Mouse (Mus musculus): ENCODE results near the gene Mpp2. TPM values are rescaled to one million over a fixed set of nuclear protein-coding genes. Genes with fewer than 3 reads are reported as not detected.

Gene Mpp2
- polyA plus RNA-seq, 1 experiment from 2014 or later, result 24.1 TPM

DNA sequence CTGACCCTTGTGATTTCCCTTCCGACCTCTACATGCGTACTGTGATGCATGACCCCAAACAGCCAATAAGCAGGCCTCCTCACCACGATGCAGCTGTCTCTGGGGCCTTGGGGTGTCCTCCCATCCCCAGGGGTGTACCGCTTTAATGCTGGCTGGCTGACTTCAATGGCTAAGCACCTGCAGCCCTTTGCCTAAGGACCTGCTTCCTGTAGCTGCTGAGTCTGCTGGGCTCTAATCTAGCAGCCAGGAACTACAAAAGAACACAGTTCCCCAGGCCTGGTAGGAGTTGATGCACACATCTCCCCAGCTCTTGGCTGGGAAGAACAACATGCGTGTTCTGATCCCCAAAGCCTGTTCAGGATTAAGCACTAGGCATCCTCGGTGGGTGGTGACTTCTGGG lies 72.8 kb downstream of the Mpp2 start:
- H3K9ac ChIP-seq (replicated peaks; ENCODE audit: low read depth, low read length), result no peak overlapping the region
- no peaks in the 10 kb centered on the region for H3K27me3 ChIP-seq (replicated peaks; ENCODE audit: control insufficient read depth, insufficient read depth, low read length)
- 56% methylated on average over 6 of the region's 6 CpGs for WGBS
- no peak overlapping the region for H3K27ac ChIP-seq (ENCODE audit: low read length)
- no peak for ATAC-seq
- H3K4me2 ChIP-seq (ENCODE audit: low read length), result no peak overlapping the region
- H3K9me3 ChIP-seq (ENCODE audit: control insufficient read depth, low read length), result no peaks in the 10 kb centered on the region
- H3K4me1 ChIP-seq (replicated peaks; ENCODE audit: control insufficient read depth, insufficient read depth, low read length), result peaks cover 11% of the 10 kb centered on the region
- H3K4me3 ChIP-seq (replicated peaks; ENCODE audit: low read length), result no peak overlapping the region
- H3K36me3 ChIP-seq (ENCODE audit: control insufficient read depth, insufficient read depth), result peaks cover 4% of the 10 kb centered on the region; the same call in 1 of the 2 replicates

DNA sequence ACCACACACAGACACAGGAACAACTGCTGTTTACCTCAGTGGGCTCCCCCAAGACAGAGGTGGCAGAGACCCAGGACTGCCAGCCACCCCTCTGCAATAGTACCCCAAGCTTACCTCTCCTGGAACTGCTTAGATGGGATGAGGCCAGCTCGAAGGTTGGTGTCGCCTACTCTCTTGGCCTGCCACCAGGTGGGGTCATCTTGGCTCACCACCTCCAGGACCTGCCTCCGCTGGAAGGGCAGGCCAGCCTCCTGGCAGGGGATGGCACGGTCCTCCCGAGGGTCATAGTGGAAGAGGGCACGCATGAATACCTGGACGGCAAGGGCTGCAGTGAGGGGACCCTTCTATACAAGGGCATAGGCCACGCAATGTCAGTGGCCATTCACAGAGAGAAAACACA lies 75.1 kb downstream of the Mpp2 start:
- no peak for ATAC-seq
- Histone ChIP-seq H3K36me3 (ENCODE audit: control insufficient read depth, insufficient read depth) (peaks cover 6% of the 10 kb centered on the region; the same call in 1 of the 2 replicates), H3K27ac (ENCODE audit: low read length) (no peak overlapping the region), H3K4me3 (replicated peaks; ENCODE audit: low read length) (no peak overlapping the region), H3K4me1 (replicated peaks; ENCODE audit: control insufficient read depth, insufficient read depth, low read length) (peaks cover 16% of the 10 kb centered on the region), H3K9ac (replicated peaks; ENCODE audit: low read depth, low read length) (no peak overlapping the region), H3K27me3 (replicated peaks; ENCODE audit: control insufficient read depth, insufficient read depth, low read length) (no peaks in the 10 kb centered on the region), H3K9me3 (ENCODE audit: control insufficient read depth, low read length) (no peaks in the 10 kb centered on the region), H3K4me2 (ENCODE audit: low read length) (no peak overlapping the region)
- 88% methylated on average over 8 of the region's 8 CpGs for WGBS

DNA sequence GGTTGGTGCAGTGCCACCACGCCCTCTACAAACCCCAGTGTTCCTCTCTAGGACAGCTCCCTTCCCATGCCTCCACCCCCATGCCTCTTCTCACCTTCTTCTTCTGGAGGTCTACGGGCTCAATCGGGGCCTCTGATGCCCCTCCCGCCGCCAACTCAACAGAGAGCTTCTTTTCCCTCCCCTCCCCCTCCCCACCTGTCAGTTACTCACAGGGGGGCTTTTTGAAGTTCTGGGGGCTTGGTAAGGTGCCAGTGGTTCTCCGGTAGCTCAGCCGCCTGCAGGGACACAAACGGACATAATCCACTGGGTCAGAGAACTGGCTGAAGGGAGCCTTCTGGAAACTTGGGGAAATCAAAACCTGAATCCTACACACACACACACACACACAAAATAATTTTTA lies 76.8 kb downstream of the Mpp2 start:
- Histone ChIP-seq H3K27ac (ENCODE audit: low read length) (no peak overlapping the region), H3K36me3 (ENCODE audit: control insufficient read depth, insufficient read depth) (peaks cover 11% of the 10 kb centered on the region), H3K4me3 (replicated peaks; ENCODE audit: low read length) (no peak overlapping the region), H3K4me1 (replicated peaks; ENCODE audit: control insufficient read depth, insufficient read depth, low read length) (peaks cover 16% of the 10 kb centered on the region), H3K9me3 (ENCODE audit: control insufficient read depth, low read length) (no peaks in the 10 kb centered on the region), H3K27me3 (replicated peaks; ENCODE audit: control insufficient read depth, insufficient read depth, low read length) (no peaks in the 10 kb centered on the region), H3K9ac (replicated peaks; ENCODE audit: low read depth, low read length) (no peak overlapping the region), H3K4me2 (ENCODE audit: low read length) (no peak overlapping the region)
- 51% methylated on average over 8 of the region's 8 CpGs for WGBS
- ATAC-seq, result no peak

DNA sequence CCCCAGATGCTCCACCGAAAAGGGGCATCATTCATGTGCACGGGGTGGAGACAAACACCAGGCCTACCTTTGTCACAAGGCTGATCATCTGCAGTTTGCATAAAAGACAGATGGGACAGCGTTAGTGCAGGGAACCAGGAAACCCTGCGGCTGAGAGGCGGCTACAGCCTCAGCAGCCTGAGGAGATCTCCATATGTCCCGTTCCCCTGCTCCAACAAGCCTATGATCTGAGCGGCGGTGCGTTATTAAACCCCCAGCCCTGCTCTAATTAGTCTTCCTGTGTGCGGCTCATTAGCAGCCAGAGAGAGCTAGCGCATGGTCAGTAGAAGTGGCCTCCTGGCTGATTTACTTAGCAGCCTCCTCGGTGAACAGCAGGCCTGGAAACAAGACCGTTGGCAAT lies 78.2 kb downstream of the Mpp2 start:
- peaks cover 11% of the 10 kb centered on the region for H3K36me3 ChIP-seq (ENCODE audit: control insufficient read depth, insufficient read depth)

DNA sequence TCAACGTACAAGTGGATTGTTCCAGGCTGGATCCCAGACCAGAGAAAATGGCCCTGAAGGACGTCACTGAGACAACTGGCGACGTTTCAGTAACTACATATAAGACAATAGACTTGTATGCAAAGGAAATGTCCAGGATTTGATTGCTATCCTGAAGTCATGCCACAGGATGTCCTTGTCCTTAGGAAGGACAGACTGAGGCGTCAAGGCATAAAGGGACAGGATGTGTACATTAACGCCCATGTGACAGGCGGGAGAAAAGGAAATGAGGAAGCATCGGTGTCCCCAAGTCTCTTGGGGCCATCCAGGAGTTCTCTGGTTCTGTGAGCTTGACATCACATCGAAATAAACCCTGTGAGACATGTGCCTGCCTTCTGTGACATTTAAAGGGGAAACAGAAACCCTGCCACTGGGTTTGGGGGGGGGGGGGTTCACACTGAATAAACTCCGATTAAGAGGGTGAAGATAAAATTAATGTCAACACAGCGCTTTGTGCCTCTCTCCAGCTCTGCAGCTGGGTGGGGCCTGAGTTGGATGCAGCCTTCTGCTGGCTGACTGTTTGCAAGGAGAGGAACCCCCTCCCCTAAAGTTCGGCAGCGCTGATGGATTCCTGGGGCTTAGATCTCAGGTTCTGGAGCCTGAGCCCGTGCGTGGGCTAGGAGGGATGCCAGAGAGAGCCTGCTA lies 79.2 kb downstream of the Mpp2 start:
- no peaks in the 10 kb centered on the region for H3K27me3 ChIP-seq (replicated peaks; ENCODE audit: control insufficient read depth, insufficient read depth, low read length)
- H3K9me3 ChIP-seq (ENCODE audit: control insufficient read depth, low read length), result no peaks in the 10 kb centered on the region
- WGBS, result 85% methylated on average over 15 of the region's 15 CpGs
- peaks cover 16% of the 10 kb centered on the region for H3K4me1 ChIP-seq (replicated peaks; ENCODE audit: control insufficient read depth, insufficient read depth, low read length)
- peaks cover 18% of the 10 kb centered on the region for H3K36me3 ChIP-seq (ENCODE audit: control insufficient read depth, insufficient read depth)
- no peak overlapping the region for H3K4me3 ChIP-seq (replicated peaks; ENCODE audit: low read length)
- H3K27ac ChIP-seq (ENCODE audit: low read length), result peak overlapping the region; percentile 82; the same call in 1 of the 2 replicates
- H3K9ac ChIP-seq (replicated peaks; ENCODE audit: low read depth, low read length), result no peak overlapping the region
- H3K4me2 ChIP-seq (ENCODE audit: low read length), result no peak overlapping the region
- ATAC-seq, result no peak

More for the DNA sequence above, 78.2 kb downstream of the Mpp2 start:
- WGBS, result 15% methylated on average over 13 of the region's 13 CpGs
- Histone ChIP-seq H3K27me3 (replicated peaks; ENCODE audit: control insufficient read depth, insufficient read depth, low read length) (no peaks in the 10 kb centered on the region), H3K9me3 (ENCODE audit: control insufficient read depth, low read length) (no peaks in the 10 kb centered on the region), H3K4me3 (replicated peaks; ENCODE audit: low read length) (no peak overlapping the region), H3K27ac (ENCODE audit: low read length) (peak overlapping the region; percentile 82), H3K4me2 (ENCODE audit: low read length) (no peak overlapping the region), H3K4me1 (replicated peaks; ENCODE audit: control insufficient read depth, insufficient read depth, low read length) (peaks cover 16% of the 10 kb centered on the region), H3K9ac (replicated peaks; ENCODE audit: low read depth, low read length) (no peak overlapping the region)
- ATAC-seq, result peak; percentile 90

DNA sequence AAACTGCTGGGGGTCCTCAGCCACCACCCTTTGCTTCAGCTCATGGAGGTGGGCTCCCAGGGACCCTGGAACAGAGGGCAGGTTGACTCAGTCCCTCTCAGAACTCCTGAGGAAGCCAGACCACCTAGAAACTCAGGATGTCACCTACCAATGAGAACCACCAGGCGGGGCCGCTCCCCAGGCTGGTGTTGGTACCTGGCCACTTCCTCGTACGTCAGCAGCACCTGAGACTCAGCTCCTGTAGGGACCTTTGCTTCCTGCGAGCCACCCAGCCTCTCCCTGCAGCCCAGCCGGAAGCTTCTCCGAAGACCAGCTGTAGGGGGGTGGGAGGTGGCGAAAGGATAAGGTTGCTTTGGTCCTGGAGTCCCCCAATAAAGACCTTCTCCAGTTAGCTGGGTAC lies 79.9 kb downstream of the Mpp2 start:
- H3K36me3 ChIP-seq (ENCODE audit: control insufficient read depth, insufficient read depth), result peaks cover 18% of the 10 kb centered on the region
- H3K4me1 ChIP-seq (replicated peaks; ENCODE audit: control insufficient read depth, insufficient read depth, low read length), result peaks cover 16% of the 10 kb centered on the region
- no peak overlapping the region for H3K27ac ChIP-seq (ENCODE audit: low read length)
- H3K9me3 ChIP-seq (ENCODE audit: control insufficient read depth, low read length), result no peaks in the 10 kb centered on the region
- H3K9ac ChIP-seq (replicated peaks; ENCODE audit: low read depth, low read length), result no peak overlapping the region
- H3K4me3 ChIP-seq (replicated peaks; ENCODE audit: low read length), result no peak overlapping the region
- ATAC-seq, result no peak
- no peak overlapping the region for H3K4me2 ChIP-seq (ENCODE audit: low read length)
- H3K27me3 ChIP-seq (replicated peaks; ENCODE audit: control insufficient read depth, insufficient read depth, low read length), result no peaks in the 10 kb centered on the region
- 94% methylated on average over 8 of the region's 8 CpGs for WGBS

Other genes with a start within 250 kb of the Mpp2 start
- 0.79 and 0.84 TPM in 2 replicates for gene Meox1, start 194.1 kb downstream of the Mpp2 start, polyA plus RNA-seq (2015; fragmentation: Nextera tagmentation; extraction: Ambion mirVana)
- 0.11 TPM in 1 of 2 replicates, not detected in the other for gene Sost, start 121.5 kb downstream of the Mpp2 start, polyA plus RNA-seq (2015; fragmentation: Nextera tagmentation; extraction: Ambion mirVana)
- gene Cfap97d1, start 104.2 kb downstream of the Mpp2 start, polyA plus RNA-seq (2015; fragmentation: Nextera tagmentation; extraction: Ambion mirVana), result not detected in 2 replicates
- 12.7 and 14.5 TPM in 2 replicates for gene Dusp3, start 101.5 kb downstream of the Mpp2 start, polyA plus RNA-seq (2015; fragmentation: Nextera tagmentation; extraction: Ambion mirVana)
- gene Mpp3, start 60.1 kb downstream of the Mpp2 start, polyA plus RNA-seq (2015; fragmentation: Nextera tagmentation; extraction: Ambion mirVana), result 49.3 and 55.2 TPM in 2 replicates
- gene Cd300lg, start 47.0 kb downstream of the Mpp2 start, polyA plus RNA-seq (2015; fragmentation: Nextera tagmentation; extraction: Ambion mirVana), result 0.26 and 0.46 TPM in 2 replicates
- not detected in 2 replicates for gene Ppy, start 12.8 kb upstream of the Mpp2 start, polyA plus RNA-seq (2015; fragmentation: Nextera tagmentation; extraction: Ambion mirVana)
- gene Pyy, start 19.3 kb upstream of the Mpp2 start, polyA plus RNA-seq (2015; fragmentation: Nextera tagmentation; extraction: Ambion mirVana), result not detected in 2 replicates
- not detected in 2 replicates for gene Nags, start 57.0 kb upstream of the Mpp2 start, polyA plus RNA-seq (2015; fragmentation: Nextera tagmentation; extraction: Ambion mirVana)
- gene Tmem101, start 67.9 kb upstream of the Mpp2 start, polyA plus RNA-seq (2015; fragmentation: Nextera tagmentation; extraction: Ambion mirVana), result 43.9 and 44.7 TPM in 2 replicates
- gene Lsm12, start 96.8 kb upstream of the Mpp2 start, polyA plus RNA-seq (2015; fragmentation: Nextera tagmentation; extraction: Ambion mirVana), result 103 and 123 TPM in 2 replicates
- 21.5 and 26.2 TPM in 2 replicates for gene G6pc3, start 101.1 kb upstream of the Mpp2 start, polyA plus RNA-seq (2015; fragmentation: Nextera tagmentation; extraction: Ambion mirVana)
- 124 and 136 TPM in 2 replicates for gene Hdac5, start 141.7 kb upstream of the Mpp2 start, polyA plus RNA-seq (2015; fragmentation: Nextera tagmentation; extraction: Ambion mirVana)
- 5.4 and 5.5 TPM in 2 replicates for gene BC030867, start 160.4 kb upstream of the Mpp2 start, polyA plus RNA-seq (2015; fragmentation: Nextera tagmentation; extraction: Ambion mirVana)
- gene Asb16, start 180.2 kb upstream of the Mpp2 start, polyA plus RNA-seq (2015; fragmentation: Nextera tagmentation; extraction: Ambion mirVana), result not detected in 2 replicates
- 75.8 and 78.7 TPM in 2 replicates for gene Tmub2, start 196.4 kb upstream of the Mpp2 start, polyA plus RNA-seq (2015; fragmentation: Nextera tagmentation; extraction: Ambion mirVana)
- gene Atxn7l3, start 208.1 kb upstream of the Mpp2 start, polyA plus RNA-seq (2015; fragmentation: Nextera tagmentation; extraction: Ambion mirVana), result 28.5 and 29.5 TPM in 2 replicates
- gene Ubtf, start 231.2 kb upstream of the Mpp2 start, polyA plus RNA-seq (2015; fragmentation: Nextera tagmentation; extraction: Ambion mirVana), result 99.1 and 116 TPM in 2 replicates